Mouse (Mus musculus) liver, embryonic 12.5 days (tissue): Measurements from ENCODE around the gene Hras. TPM values are rescaled to one million over a fixed set of nuclear protein-coding genes. Genes with fewer than 3 reads are reported as not detected.
A peak's percentile ranks its signal among the peaks of the same experiment; 100 is the strongest.

ENCODE experiments used
- ATAC-seq: fragments of 200-750 bp; cut with Nextera tagmentation; 2 replicates; pipeline ENCODE4 v1.8.0; 2017; ENCODE audit warnings: moderate number of reproducible peaks, mild to moderate bottlenecking, moderate library complexity
- H3K27ac ChIP-seq: fragments of 300-500 bp; sonication (generic); 2 replicates; pipeline ENCODE4 v1.5.1; 2016; ENCODE audit warnings: mild to moderate bottlenecking
- H3K27me3 ChIP-seq: fragments of 300-500 bp; sonication (generic); replicated peaks from 2 replicates; pipeline ENCODE4 v1.6.1; 2016; ENCODE audit warnings: mild to moderate bottlenecking, moderate library complexity
- H3K36me3 ChIP-seq: fragments of 300-500 bp; sonication (generic); 2 replicates; pipeline ENCODE4 v1.6.1; 2016; ENCODE audit warnings: mild to moderate bottlenecking, moderate library complexity
- H3K4me1 ChIP-seq: fragments of 300-500 bp; sonication (generic); 2 replicates; pipeline ENCODE4 v1.6.1; 2016
- H3K4me2 ChIP-seq: fragments of 300-500 bp; sonication (generic); 2 replicates; pipeline ENCODE4 v1.6.1; 2016; ENCODE audit warnings: mild to moderate bottlenecking, moderate library complexity
- H3K4me3 ChIP-seq: fragments of 300-500 bp; sonication (generic); 2 replicates; pipeline ENCODE4 v1.5.1; 2016; ENCODE audit warnings: mild to moderate bottlenecking, moderate library complexity
- H3K9ac ChIP-seq: fragments of 300-500 bp; sonication (generic); 2 replicates; pipeline ENCODE4 v1.6.1; 2016; ENCODE audit warnings: mild to moderate bottlenecking, moderate library complexity
- H3K9me3 ChIP-seq: fragments of 300-500 bp; sonication (generic); replicated peaks from 2 replicates; pipeline ENCODE4 v1.6.1; 2016; ENCODE audit warnings: mild to moderate bottlenecking, moderate library complexity
- WGBS: fragments of 180-500 bp; shearing (Covaris S2); methylation state at CpG from one replicate; pipeline ENCODE4 v1.1.7; 2016; ENCODE audit not compliant: insufficient replicate concordance; 5-methylcytosine and 5-hydroxymethylcytosine counted together
- polyA plus RNA-seq: library from polyadenylated mRNA; unstranded; fragments of >200 nt; fragmentation: Nextera tagmentation; extraction: Ambion mirVana; gene quantifications from 2 replicates; pipeline ENCODE4 v1.2.1, GENCODE M21; 2016

Hras gene
- polyA plus RNA-seq, 1 experiment from 2014 or later: 125 TPM

DNA sequence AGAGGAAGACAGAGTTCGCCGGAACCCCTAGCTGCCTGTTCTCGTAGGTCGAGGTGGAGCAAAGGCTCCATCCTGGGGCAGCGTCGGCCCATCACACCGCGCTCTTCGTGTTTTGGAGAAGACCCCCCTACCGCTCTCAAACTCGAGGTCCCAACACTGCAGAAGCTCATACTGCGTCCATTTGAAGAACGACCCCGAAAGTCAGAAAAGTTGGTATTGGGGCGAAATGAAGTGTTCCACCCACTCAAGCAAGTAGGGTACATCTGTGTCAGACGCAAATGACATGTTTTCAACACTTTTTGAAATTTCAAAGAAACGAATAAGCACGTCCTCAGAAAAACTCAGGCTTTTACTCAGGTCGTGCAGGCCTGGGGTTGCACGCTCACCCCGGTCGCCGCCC lies 604 bp upstream of the Hras start:
- Histone ChIP-seq H3K4me1 (peaks cover 85% of the 10 kb centered on the region), H3K36me3 (peaks cover 32% of the 10 kb centered on the region), H3K9ac (peak overlapping the region; percentile 82), H3K9me3 (no peaks in the 10 kb centered on the region), H3K27ac (peak overlapping the region; percentile 95), H3K4me2 (peak overlapping the region; percentile 97), H3K27me3 (no peaks in the 10 kb centered on the region), H3K4me3 (peak overlapping the region; percentile 93)
- no peak for ATAC-seq
- under 1% methylated on average over 23 of the region's 23 CpGs for WGBS

DNA sequence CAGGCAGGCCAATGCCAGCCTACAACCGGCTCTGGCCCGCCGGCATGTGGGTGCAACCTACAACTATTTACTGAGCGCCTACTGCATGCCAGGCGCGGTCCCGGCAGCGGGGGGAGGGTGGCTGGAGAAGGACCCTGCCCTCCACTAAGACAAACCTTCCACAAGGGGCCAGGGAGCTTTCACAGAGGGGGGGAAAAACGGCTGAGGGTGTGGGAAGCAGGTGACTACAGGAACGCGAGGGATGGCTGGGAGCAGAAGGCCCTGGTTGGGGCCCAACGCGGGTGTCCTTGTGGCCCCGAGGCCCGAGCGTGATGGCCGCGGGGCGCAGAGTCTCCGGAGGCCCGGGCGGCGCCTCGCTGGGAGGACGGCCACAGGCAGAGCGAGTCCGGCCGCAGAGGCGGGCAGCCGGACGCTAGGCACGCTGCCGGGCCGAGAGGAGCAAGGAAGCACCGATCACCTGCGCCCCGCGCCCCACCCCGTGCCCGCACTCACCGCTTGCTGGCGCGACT lies 403 bp downstream of the Hras start:
- ATAC-seq: no peak
- peaks cover 75% of the 10 kb centered on the region for H3K4me1 ChIP-seq
- under 1% methylated on average over 34 of the region's 43 CpGs for WGBS

DNA sequence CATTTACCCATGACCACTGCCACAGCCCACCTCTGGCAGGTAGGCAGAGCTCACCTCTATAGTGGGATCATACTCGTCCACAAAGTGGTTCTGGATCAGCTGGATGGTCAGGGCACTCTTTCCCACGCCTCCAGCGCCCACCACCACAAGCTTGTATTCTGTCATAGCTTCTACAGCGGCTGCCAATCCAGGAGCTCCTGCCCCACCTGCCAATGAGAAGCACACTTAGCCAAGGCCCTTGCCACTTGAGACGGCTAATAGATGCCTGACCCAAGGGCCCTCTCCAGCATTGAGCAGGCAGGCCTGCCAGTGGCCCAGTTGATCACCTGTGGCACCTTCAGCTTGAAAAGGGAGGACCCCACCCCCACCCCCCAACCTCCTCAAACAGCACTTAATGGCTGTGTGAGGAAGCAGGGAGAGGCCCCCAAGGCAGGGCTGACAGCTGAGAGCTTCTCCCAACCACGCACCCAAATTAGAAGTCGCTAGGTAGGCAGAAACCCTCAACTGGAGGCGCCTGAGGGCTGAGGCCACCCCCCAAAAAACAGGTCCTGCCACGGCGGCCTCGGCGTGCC lies 943 bp downstream of the Hras start:
- H3K4me2 ChIP-seq: peak overlapping the region; percentile 92
- H3K9me3 ChIP-seq: no peaks in the 10 kb centered on the region
- peaks cover 41% of the 10 kb centered on the region for H3K36me3 ChIP-seq
- 21% methylated on average over 12 of the region's 12 CpGs for WGBS
- peak overlapping the region; percentile 93 for H3K4me3 ChIP-seq
- ATAC-seq: no peak
- peak overlapping the region; percentile 98 for H3K9ac ChIP-seq
- peak overlapping the region; percentile 95 for H3K27ac ChIP-seq
- H3K27me3 ChIP-seq: no peaks in the 10 kb centered on the region
- peaks cover 69% of the 10 kb centered on the region for H3K4me1 ChIP-seq

More for the DNA sequence above, 403 bp downstream of the Hras start:
- peak overlapping the region; percentile 98 for H3K9ac ChIP-seq
- H3K4me3 ChIP-seq: peak overlapping the region; percentile 93
- H3K9me3 ChIP-seq: no peaks in the 10 kb centered on the region
- H3K27ac ChIP-seq: peak overlapping the region; percentile 95
- H3K27me3 ChIP-seq: no peaks in the 10 kb centered on the region
- H3K4me2 ChIP-seq: peak overlapping the region; percentile 92
- peaks cover 41% of the 10 kb centered on the region for H3K36me3 ChIP-seq

DNA sequence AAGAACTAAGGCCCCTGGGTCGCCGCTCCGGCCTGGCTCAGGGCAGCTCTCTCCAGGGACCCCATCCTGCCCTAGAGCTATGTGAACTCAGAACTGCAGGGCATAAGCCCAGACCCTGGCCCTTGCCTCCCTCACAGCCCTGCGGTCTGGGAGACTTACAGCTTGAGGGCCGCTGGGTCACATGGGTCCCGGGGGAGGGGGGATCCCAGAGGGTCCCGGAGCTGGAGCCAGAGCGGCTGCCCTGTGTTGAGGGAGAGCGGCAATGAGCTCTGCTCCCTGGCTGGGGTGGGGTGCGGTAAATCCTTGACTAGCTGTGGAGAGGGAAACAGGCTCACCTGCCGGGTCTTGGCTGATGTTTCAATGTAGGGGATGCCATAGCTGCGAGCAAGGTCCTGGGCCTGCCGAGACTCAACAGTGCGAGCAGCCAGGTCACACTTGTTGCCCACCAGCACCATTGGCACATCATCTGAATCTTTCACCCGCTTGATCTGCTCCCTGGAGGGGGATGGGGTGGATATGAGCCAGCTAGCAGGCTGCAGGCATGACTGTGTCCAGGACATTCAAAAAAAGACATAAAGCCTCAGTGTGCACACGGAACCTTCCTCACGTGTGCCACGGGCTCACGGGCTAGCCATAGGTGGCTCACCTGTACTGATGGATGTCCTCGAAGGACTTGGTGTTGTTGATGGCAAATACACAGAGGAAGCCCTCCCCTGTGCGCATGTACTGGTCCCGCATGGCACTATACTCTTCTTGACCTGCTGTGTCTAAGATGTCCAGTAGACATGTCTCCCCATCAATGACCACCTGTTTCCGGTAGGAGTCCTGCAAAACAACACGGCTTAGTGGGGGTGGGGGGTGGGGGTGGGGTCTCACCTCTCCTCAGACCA lies 1.8 kb downstream of the Hras start:
- Histone ChIP-seq H3K4me1 (peaks cover 61% of the 10 kb centered on the region), H3K36me3 (peaks cover 41% of the 10 kb centered on the region), H3K9ac (peak overlapping the region; percentile 98), H3K27me3 (no peaks in the 10 kb centered on the region), H3K4me3 (peak overlapping the region; percentile 93), H3K9me3 (no peaks in the 10 kb centered on the region), H3K27ac (peak overlapping the region; percentile 95), H3K4me2 (peak overlapping the region; percentile 92)
- 90% methylated on average over 24 of the region's 24 CpGs for WGBS
- ATAC-seq: no peak

DNA sequence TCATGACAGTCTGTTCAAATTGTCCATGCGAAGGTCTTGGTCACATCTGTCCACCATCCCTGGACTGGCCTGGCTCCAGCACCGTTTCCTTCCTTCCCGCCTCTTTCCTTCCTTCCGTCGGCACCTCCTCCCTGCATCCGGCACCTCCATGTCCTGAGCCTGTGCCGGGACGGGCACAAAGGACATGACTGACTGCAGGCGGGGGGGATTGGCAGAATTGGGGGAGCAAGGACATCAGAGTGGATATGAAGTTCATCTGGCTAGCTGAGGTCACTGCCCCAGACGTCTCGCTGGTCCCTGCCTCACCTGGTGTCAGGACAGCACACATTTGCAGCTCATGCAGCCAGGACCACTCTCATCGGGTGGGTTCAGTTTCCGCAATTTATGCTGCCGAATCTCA lies 2.8 kb downstream of the Hras start:
- WGBS: 90% methylated on average over 14 of the region's 14 CpGs

DNA sequence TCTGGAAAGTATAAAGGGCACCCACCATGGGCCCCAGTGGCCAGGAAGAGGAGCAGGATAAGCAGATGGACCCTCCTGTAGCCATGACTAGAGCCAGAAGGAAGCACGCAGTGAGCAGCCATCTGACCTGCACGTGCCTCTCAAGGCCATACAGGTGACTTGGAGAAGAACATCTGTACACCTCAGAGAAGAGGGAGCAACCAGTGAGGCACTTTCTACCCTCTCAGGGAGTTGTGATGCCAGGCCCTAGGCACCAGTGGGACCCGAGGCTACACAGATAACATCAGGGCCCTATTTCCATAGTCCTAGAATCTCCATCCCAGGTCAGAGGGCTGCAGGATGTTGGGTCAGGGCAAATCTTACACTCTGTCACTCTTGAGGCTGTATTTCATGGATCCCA lies 3.6 kb downstream of the Hras start:
- Histone ChIP-seq H3K9me3 (no peaks in the 10 kb centered on the region), H3K4me3 (no peak overlapping the region), H3K36me3 (peaks cover 41% of the 10 kb centered on the region), H3K27ac (0 out of 2 replicates have a peak overlapping the region, but pooled peaks have one; percentile 36), H3K27me3 (no peaks in the 10 kb centered on the region), H3K4me2 (no peak overlapping the region), H3K4me1 (peaks cover 43% of the 10 kb centered on the region), H3K9ac (no peak overlapping the region)
- ATAC-seq: no peak
- 85% methylated on average over 3 of the region's 3 CpGs for WGBS

More for the DNA sequence above, 2.8 kb downstream of the Hras start:
- Histone ChIP-seq H3K27me3 (no peaks in the 10 kb centered on the region), H3K27ac (peak overlapping the region; percentile 36; the same call in 1 of the 2 replicates), H3K36me3 (peaks cover 41% of the 10 kb centered on the region), H3K9me3 (no peaks in the 10 kb centered on the region), H3K4me3 (no peak overlapping the region), H3K4me1 (peaks cover 51% of the 10 kb centered on the region), H3K9ac (no peak overlapping the region), H3K4me2 (no peak overlapping the region)
- no peak for ATAC-seq

DNA sequence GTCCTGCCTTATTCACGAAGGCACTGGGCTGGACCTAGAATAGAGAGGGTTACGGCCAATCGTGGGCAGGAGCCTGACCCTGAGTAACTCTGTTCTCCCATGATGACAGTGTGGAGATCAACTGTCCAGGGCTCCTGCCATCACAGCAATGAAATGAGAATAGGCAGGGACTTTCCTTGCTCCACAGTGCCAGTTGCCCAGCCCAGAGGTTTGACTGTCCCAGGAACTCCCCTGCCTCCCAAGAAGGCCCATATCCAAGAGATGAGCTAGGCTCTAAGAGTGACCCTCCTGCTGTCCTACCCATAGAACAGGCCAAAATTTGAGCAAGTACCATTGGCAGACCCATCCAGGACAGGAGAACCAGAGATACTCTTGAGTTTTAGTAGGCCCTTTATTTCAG lies 5.1 kb downstream of the Hras start:
- no peaks in the 10 kb centered on the region for H3K27me3 ChIP-seq
- no peak for ATAC-seq
- peaks cover 41% of the 10 kb centered on the region for H3K36me3 ChIP-seq
- H3K27ac ChIP-seq: no peak overlapping the region
- peaks cover 33% of the 10 kb centered on the region for H3K4me1 ChIP-seq
- WGBS: 86% methylated on average over 3 of the region's 3 CpGs
- H3K9me3 ChIP-seq: no peaks in the 10 kb centered on the region
- H3K9ac ChIP-seq: no peak overlapping the region
- no peak overlapping the region for H3K4me3 ChIP-seq
- H3K4me2 ChIP-seq: no peak overlapping the region

DNA sequence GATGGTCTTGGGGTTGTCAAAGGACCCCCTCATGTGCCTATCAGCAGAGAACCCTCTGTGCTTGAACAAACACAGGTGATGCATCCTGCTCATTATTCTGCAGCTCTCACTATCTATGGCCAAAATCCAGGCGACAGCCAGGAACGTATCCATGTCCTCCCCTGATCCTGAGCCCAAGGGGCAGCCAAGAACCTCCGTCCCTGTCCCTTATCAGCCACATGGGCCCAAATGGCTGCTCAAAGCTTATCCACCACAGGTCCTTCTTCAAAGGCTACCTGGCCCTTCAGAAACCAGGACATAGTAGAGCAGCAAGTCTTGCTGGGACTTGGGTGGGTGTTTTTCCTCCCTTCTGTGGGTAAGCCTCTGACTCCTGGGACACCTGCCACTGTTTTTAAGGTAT lies 5.6 kb downstream of the Hras start:
- H3K9ac ChIP-seq: no peak overlapping the region
- peaks cover 32% of the 10 kb centered on the region for H3K4me1 ChIP-seq
- no peaks in the 10 kb centered on the region for H3K9me3 ChIP-seq
- ATAC-seq: no peak
- no peak overlapping the region for H3K4me3 ChIP-seq
- WGBS: 71% methylated on average over 3 of the region's 3 CpGs
- peaks cover 41% of the 10 kb centered on the region for H3K36me3 ChIP-seq
- no peak overlapping the region for H3K27ac ChIP-seq
- no peak overlapping the region for H3K4me2 ChIP-seq
- no peaks in the 10 kb centered on the region for H3K27me3 ChIP-seq

DNA sequence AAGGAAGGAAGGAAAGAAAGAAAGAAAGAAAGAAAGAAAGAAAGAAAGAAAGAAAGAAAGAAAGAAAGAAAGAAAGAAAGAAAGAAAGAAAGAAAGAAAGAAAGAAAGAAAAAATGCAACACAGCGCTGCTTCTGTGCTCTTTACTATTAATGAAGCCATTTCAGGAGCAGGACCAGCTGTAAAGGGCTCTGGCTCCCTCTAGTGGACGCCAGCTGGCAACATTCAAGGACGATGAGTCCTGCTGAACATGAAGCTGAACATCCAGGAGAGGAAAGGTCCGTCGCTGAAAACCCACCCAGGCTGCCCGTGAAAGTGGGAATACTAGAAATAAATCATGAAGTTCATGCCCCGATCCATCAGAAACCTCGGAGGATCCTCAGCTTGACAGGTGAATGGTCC lies 17.6 kb downstream of the Hras start:
- Histone ChIP-seq H3K9ac (no peak overlapping the region), H3K4me1 (peaks cover 23% of the 10 kb centered on the region), H3K4me2 (no peak overlapping the region), H3K9me3 (no peaks in the 10 kb centered on the region), H3K27me3 (peaks cover 16% of the 10 kb centered on the region; the same call in 1 of the 2 replicates), H3K36me3 (no peaks in the 10 kb centered on the region), H3K4me3 (no peak overlapping the region), H3K27ac (no peak overlapping the region)
- 0 out of 2 replicates have a peak, but pooled peaks have one; percentile 19 for ATAC-seq
- 2% methylated on average over 8 of the region's 8 CpGs for whole genome bisulfite sequencing

DNA sequence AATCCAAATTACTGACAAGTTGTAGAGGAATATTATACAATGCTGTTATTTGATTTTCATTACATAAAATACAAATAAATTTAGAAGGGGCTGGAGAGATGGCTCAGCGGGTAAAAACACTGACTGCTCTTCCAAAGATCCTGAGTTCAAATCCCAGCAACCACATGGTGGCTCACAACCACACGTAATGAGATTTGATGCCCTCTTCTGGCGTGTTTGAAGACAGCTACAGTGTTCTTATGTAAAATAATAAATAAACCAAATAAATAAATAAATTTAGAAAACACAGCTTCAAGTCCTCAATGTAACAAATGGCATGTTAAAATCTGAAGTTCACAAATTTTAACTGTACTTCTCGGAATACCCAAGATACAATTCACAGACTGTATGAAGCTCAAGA lies 18.7 kb downstream of the Hras start:
- ATAC-seq: no peak
- peaks cover 34% of the 10 kb centered on the region for H3K4me1 ChIP-seq
- H3K9me3 ChIP-seq: no peaks in the 10 kb centered on the region
- H3K4me3 ChIP-seq: no peak overlapping the region
- peaks cover 16% of the 10 kb centered on the region; the same call in 1 of the 2 replicates for H3K27me3 ChIP-seq
- H3K27ac ChIP-seq: no peak overlapping the region
- no peaks in the 10 kb centered on the region for H3K36me3 ChIP-seq
- H3K9ac ChIP-seq: no peak overlapping the region
- no peak overlapping the region for H3K4me2 ChIP-seq
- WGBS: 73% methylated on average over 4 of the region's 4 CpGs

DNA sequence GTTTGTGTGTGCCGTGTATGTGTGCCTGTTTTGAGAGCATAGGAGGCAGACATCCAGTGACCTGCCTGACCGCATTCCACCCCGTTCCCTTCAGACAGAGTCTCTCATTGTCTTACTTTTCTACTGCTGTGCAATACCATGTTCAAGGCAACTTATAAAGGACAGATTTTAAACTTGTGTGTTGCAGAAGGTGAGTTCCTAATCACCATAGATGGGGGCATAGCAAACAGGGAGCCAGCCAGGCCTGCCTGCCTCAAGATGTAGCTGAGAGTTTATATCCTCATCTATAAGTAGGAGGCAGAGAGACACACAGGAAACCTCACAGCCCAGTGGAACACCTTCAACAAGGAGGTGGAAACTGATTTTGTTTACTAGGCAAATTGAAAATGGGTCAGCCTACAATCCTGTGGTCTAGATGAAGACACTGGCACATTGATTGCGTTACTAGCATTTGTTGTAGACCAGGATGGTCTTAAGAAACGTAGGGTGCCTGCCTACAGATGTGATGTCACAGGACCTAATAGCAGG lies 20.4 kb downstream of the Hras start:
- peak overlapping the region; percentile 82 for H3K27ac ChIP-seq
- H3K27me3 ChIP-seq: peaks cover 9% of the 10 kb centered on the region; the same call in 1 of the 2 replicates
- no peak for ATAC-seq
- peak overlapping the region; percentile 79 for H3K4me2 ChIP-seq
- no peaks in the 10 kb centered on the region for H3K36me3 ChIP-seq
- 80% methylated on average over 5 of the region's 5 CpGs for whole genome bisulfite sequencing
- H3K4me3 ChIP-seq: peak overlapping the region; percentile 70; the same call in 1 of the 2 replicates
- no peaks in the 10 kb centered on the region for H3K9me3 ChIP-seq
- H3K4me1 ChIP-seq: peaks cover 51% of the 10 kb centered on the region
- H3K9ac ChIP-seq: peak overlapping the region; percentile 76; the same call in 1 of the 2 replicates
